Mouse (Mus musculus): ENCODE measurements around the gene Rasl12. TPM values are rescaled to one million over a fixed set of nuclear protein-coding genes. Genes with fewer than 3 reads are reported as not detected.

Rasl12 gene
- polyA plus RNA-seq, 1 experiment from 2014 or later, result 0.34 TPM

- H3K27ac ChIP-seq (ENCODE audit: low read length), result no peak overlapping the region
- no peaks in the 10 kb centered on the region for H3K4me1 ChIP-seq (ENCODE audit: control insufficient read depth, low read depth, low read length)
- H3K9me3 ChIP-seq (replicated peaks; ENCODE audit: control insufficient read depth, low read length), result no peaks in the 10 kb centered on the region
- 49% methylated on average over 2 of the region's 2 CpGs for WGBS (ENCODE audit: insufficient replicate concordance)
- H3K9ac ChIP-seq (ENCODE audit: low read depth, low read length), result no peak overlapping the region
- no peaks in the 10 kb centered on the region for H3K36me3 ChIP-seq (ENCODE audit: control insufficient read depth, insufficient read depth)
- H3K4me2 ChIP-seq (ENCODE audit: low read depth, low read length), result no peak overlapping the region
- no peak overlapping the region for H3K4me3 ChIP-seq (ENCODE audit: low read depth, low read length)
- ATAC-seq (ENCODE audit: low read depth), result no peak
- H3K27me3 ChIP-seq (ENCODE audit: control insufficient read depth, insufficient read depth, low read depth, low read length), result no peaks in the 10 kb centered on the region
These were observed 29.2 kb downstream of the Rasl12 start for GRCm38 (mm10) chr9:65427511-65427910.

GRCm38 (mm10) chr9:65428003-65428402 is 29.7 kb downstream of the Rasl12 start:
- Histone ChIP-seq H3K4me1 (ENCODE audit: control insufficient read depth, low read depth, low read length) (no peaks in the 10 kb centered on the region), H3K9me3 (replicated peaks; ENCODE audit: control insufficient read depth, low read length) (no peaks in the 10 kb centered on the region), H3K36me3 (ENCODE audit: control insufficient read depth, insufficient read depth) (no peaks in the 10 kb centered on the region), H3K27me3 (ENCODE audit: control insufficient read depth, insufficient read depth, low read depth, low read length) (no peaks in the 10 kb centered on the region; the same call in 1 of the 2 replicates), H3K4me2 (ENCODE audit: low read depth, low read length) (no peak overlapping the region), H3K27ac (ENCODE audit: low read length) (no peak overlapping the region), H3K4me3 (ENCODE audit: low read depth, low read length) (no peak overlapping the region), H3K9ac (ENCODE audit: low read depth, low read length) (no peak overlapping the region)
- WGBS (ENCODE audit: insufficient replicate concordance), result 67% methylated on average over 5 of the region's 5 CpGs
- ATAC-seq (ENCODE audit: low read depth), result no peak

- no peak for ATAC-seq (ENCODE audit: low read depth)
- no peak overlapping the region for H3K4me2 ChIP-seq (ENCODE audit: low read depth, low read length)
- H3K27me3 ChIP-seq (ENCODE audit: control insufficient read depth, insufficient read depth, low read depth, low read length), result no peaks in the 10 kb centered on the region; the same call in 1 of the 2 replicates
These were observed 32.1 kb downstream of the Rasl12 start for GRCm38 (mm10) chr9:65430401-65430800.

GRCm38 (mm10) chr9:65430921-65431320 is 32.6 kb downstream of the Rasl12 start:
- Histone ChIP-seq H3K27me3 (ENCODE audit: control insufficient read depth, insufficient read depth, low read depth, low read length) (no peaks in the 10 kb centered on the region; the same call in 1 of the 2 replicates), H3K4me2 (ENCODE audit: low read depth, low read length) (no peak overlapping the region), H3K9me3 (replicated peaks; ENCODE audit: control insufficient read depth, low read length) (no peaks in the 10 kb centered on the region), H3K4me3 (ENCODE audit: low read depth, low read length) (no peak overlapping the region), H3K9ac (ENCODE audit: low read depth, low read length) (no peak overlapping the region), H3K4me1 (ENCODE audit: control insufficient read depth, low read depth, low read length) (no peaks in the 10 kb centered on the region; the same call in 1 of the 2 replicates), H3K27ac (ENCODE audit: low read length) (no peak overlapping the region), H3K36me3 (ENCODE audit: control insufficient read depth, insufficient read depth) (no peaks in the 10 kb centered on the region)
- 77% methylated on average over 5 of the region's 5 CpGs for WGBS (ENCODE audit: insufficient replicate concordance)
- ATAC-seq (ENCODE audit: low read depth), result no peak

More at GRCm38 (mm10) chr9:65430401-65430800, 32.1 kb downstream of the Rasl12 start:
- no peak overlapping the region for H3K9ac ChIP-seq (ENCODE audit: low read depth, low read length)
- H3K27ac ChIP-seq (ENCODE audit: low read length), result no peak overlapping the region
- H3K4me1 ChIP-seq (ENCODE audit: control insufficient read depth, low read depth, low read length), result no peaks in the 10 kb centered on the region; the same call in 1 of the 2 replicates
- no peaks in the 10 kb centered on the region for H3K9me3 ChIP-seq (replicated peaks; ENCODE audit: control insufficient read depth, low read length)
- H3K36me3 ChIP-seq (ENCODE audit: control insufficient read depth, insufficient read depth), result no peaks in the 10 kb centered on the region
- no peak overlapping the region for H3K4me3 ChIP-seq (ENCODE audit: low read depth, low read length)

- no peak overlapping the region for H3K27ac ChIP-seq (ENCODE audit: low read length)
- no peak for ATAC-seq (ENCODE audit: low read depth)
- 0% methylated on average over 3 of the region's 3 CpGs for WGBS (ENCODE audit: insufficient replicate concordance)
- no peaks in the 10 kb centered on the region for H3K9me3 ChIP-seq (replicated peaks; ENCODE audit: control insufficient read depth, low read length)
- no peaks in the 10 kb centered on the region for H3K36me3 ChIP-seq (ENCODE audit: control insufficient read depth, insufficient read depth)
- no peak overlapping the region for H3K9ac ChIP-seq (ENCODE audit: low read depth, low read length)
- peaks cover 4% of the 10 kb centered on the region for H3K4me1 ChIP-seq (ENCODE audit: control insufficient read depth, low read depth, low read length)
- no peak overlapping the region for H3K4me3 ChIP-seq (ENCODE audit: low read depth, low read length)
- H3K4me2 ChIP-seq (ENCODE audit: low read depth, low read length), result no peak overlapping the region
- no peaks in the 10 kb centered on the region; the same call in 1 of the 2 replicates for H3K27me3 ChIP-seq (ENCODE audit: control insufficient read depth, insufficient read depth, low read depth, low read length)
These were observed 33.9 kb downstream of the Rasl12 start for GRCm38 (mm10) chr9:65432236-65432635.

- 44% methylated on average over 5 of the region's 5 CpGs for WGBS (ENCODE audit: insufficient replicate concordance)
These were observed 35.8 kb downstream of the Rasl12 start for GRCm38 (mm10) chr9:65434140-65434539.

GRCm38 (mm10) chr9:65435211-65435610 is 36.9 kb downstream of the Rasl12 start:
- H3K9ac ChIP-seq (ENCODE audit: low read depth, low read length), result no peak overlapping the region
- peaks cover 4% of the 10 kb centered on the region for H3K4me1 ChIP-seq (ENCODE audit: control insufficient read depth, low read depth, low read length)
- H3K4me2 ChIP-seq (ENCODE audit: low read depth, low read length), result no peak overlapping the region; the same call in 1 of the 2 replicates
- no peaks in the 10 kb centered on the region for H3K9me3 ChIP-seq (replicated peaks; ENCODE audit: control insufficient read depth, low read length)
- WGBS (ENCODE audit: insufficient replicate concordance), result 61% methylated on average over 4 of the region's 4 CpGs
- no peak for ATAC-seq (ENCODE audit: low read depth)
- no peaks in the 10 kb centered on the region; the same call in 1 of the 2 replicates for H3K27me3 ChIP-seq (ENCODE audit: control insufficient read depth, insufficient read depth, low read depth, low read length)
- H3K4me3 ChIP-seq (ENCODE audit: low read depth, low read length), result no peak overlapping the region
- H3K36me3 ChIP-seq (ENCODE audit: control insufficient read depth, insufficient read depth), result no peaks in the 10 kb centered on the region; the same call in 1 of the 2 replicates
- no peak overlapping the region for H3K27ac ChIP-seq (ENCODE audit: low read length)

More at GRCm38 (mm10) chr9:65434140-65434539, 35.8 kb downstream of the Rasl12 start:
- H3K4me2 ChIP-seq (ENCODE audit: low read depth, low read length), result no peak overlapping the region
- no peaks in the 10 kb centered on the region; the same call in 1 of the 2 replicates for H3K27me3 ChIP-seq (ENCODE audit: control insufficient read depth, insufficient read depth, low read depth, low read length)
- no peak overlapping the region for H3K27ac ChIP-seq (ENCODE audit: low read length)
- no peak for ATAC-seq (ENCODE audit: low read depth)
- no peaks in the 10 kb centered on the region for H3K9me3 ChIP-seq (replicated peaks; ENCODE audit: control insufficient read depth, low read length)
- no peak overlapping the region for H3K4me3 ChIP-seq (ENCODE audit: low read depth, low read length)
- no peak overlapping the region for H3K9ac ChIP-seq (ENCODE audit: low read depth, low read length)
- H3K4me1 ChIP-seq (ENCODE audit: control insufficient read depth, low read depth, low read length), result peaks cover 4% of the 10 kb centered on the region
- H3K36me3 ChIP-seq (ENCODE audit: control insufficient read depth, insufficient read depth), result no peaks in the 10 kb centered on the region

GRCm38 (mm10) chr9:65435671-65436301 is 37.5 kb downstream of the Rasl12 start, which contains the start of gene Mtfmt:
TSS of gene Mtfmt (plus strand) at chr9:65435782.
- no peaks in the 10 kb centered on the region; the same call in 1 of the 2 replicates for H3K27me3 ChIP-seq (ENCODE audit: control insufficient read depth, insufficient read depth, low read depth, low read length)
- WGBS (ENCODE audit: insufficient replicate concordance), result under 1% methylated on average over 53 of the region's 54 CpGs
- peaks cover 4% of the 10 kb centered on the region for H3K4me1 ChIP-seq (ENCODE audit: control insufficient read depth, low read depth, low read length)
- peak; percentile 92 for ATAC-seq (ENCODE audit: low read depth)
- peaks cover under 1% of the 10 kb centered on the region; the same call in 1 of the 2 replicates for H3K36me3 ChIP-seq (ENCODE audit: control insufficient read depth, insufficient read depth)
- peak within 1 kb of the TSS; percentile 84 for H3K9ac ChIP-seq (ENCODE audit: low read depth, low read length)
- peak within 1 kb of the TSS; percentile 81 for H3K4me2 ChIP-seq (ENCODE audit: low read depth, low read length)
- peak within 1 kb of the TSS; percentile 37 for H3K27ac ChIP-seq (ENCODE audit: low read length)
- H3K9me3 ChIP-seq (replicated peaks; ENCODE audit: control insufficient read depth, low read length), result no peaks in the 10 kb centered on the region
- peak within 1 kb of the TSS; percentile 99 for H3K4me3 ChIP-seq (ENCODE audit: low read depth, low read length)

- Histone ChIP-seq H3K4me1 (ENCODE audit: control insufficient read depth, low read depth, low read length) (no peaks in the 10 kb centered on the region), H3K36me3 (ENCODE audit: control insufficient read depth, insufficient read depth) (peaks cover 19% of the 10 kb centered on the region), H3K27ac (ENCODE audit: low read length) (no peak overlapping the region), H3K4me2 (ENCODE audit: low read depth, low read length) (no peak overlapping the region), H3K4me3 (ENCODE audit: low read depth, low read length) (no peak overlapping the region), H3K9ac (ENCODE audit: low read depth, low read length) (no peak overlapping the region), H3K9me3 (replicated peaks; ENCODE audit: control insufficient read depth, low read length) (no peaks in the 10 kb centered on the region), H3K27me3 (ENCODE audit: control insufficient read depth, insufficient read depth, low read depth, low read length) (no peaks in the 10 kb centered on the region)
- no peak for ATAC-seq (ENCODE audit: low read depth)
- WGBS (ENCODE audit: insufficient replicate concordance), result 81% methylated on average over 4 of the region's 4 CpGs
These were observed 46.4 kb downstream of the Rasl12 start for GRCm38 (mm10) chr9:65444692-65445091.

Measured in liver, embryonic 16.5 days (tissue).